Mouse (Mus musculus) MEL (cell line): ENCODE measurements at regions not wholly inside any gene's neighbourhood (a gene's known extent, or its start where the extent isn't known, plus 50 kb on each side); places are given as distances from the start of the nearest gene placed in this dataset.

Experiments used
- DNase-seq: peaks from one replicate; pipeline ENCODE4 v3.0.0; 2011; ENCODE audit warnings: low read depth, low spot score
- H3K27ac ChIP-seq: 2 replicates; pipeline ENCODE4 v1.5.1; 2012; ENCODE audit warnings: low read depth, mild to moderate bottlenecking, control low read depth, low read length, moderate library complexity; ENCODE audit not compliant: control insufficient read depth
- H3K27me3 ChIP-seq, 2 experiments: fragments of 150-350 bp in 1 of 2; sonication (generic) in 1 of 2; 2 replicates each; pipeline ENCODE4 v1.6.1; 2012; ENCODE audit warnings: low read length in 2 of 2, mild to moderate bottlenecking in 2 of 2, improper control_type of control experiment in 1 of 2, moderate library complexity in 1 of 2; ENCODE audit not compliant: insufficient read depth in 2 of 2, control insufficient read depth in 1 of 2
- H3K36me3 ChIP-seq, 2 experiments: 2 replicates each; pipeline ENCODE4 v1.6.1; 2012 to 2014; ENCODE audit warnings: low read length in 2 of 2, improper control_type of control experiment in 1 of 2, inconsistent platforms in 1 of 2, mild to moderate bottlenecking in 1 of 2; ENCODE audit not compliant: insufficient read depth in 2 of 2, control insufficient read depth in 1 of 2
- H3K4me1 ChIP-seq, 2 experiments: fragments of 150-350 bp in 1 of 2; sonication (generic) in 1 of 2; 2 replicates each; pipeline ENCODE4 v1.6.1; 2012; ENCODE audit warnings: low read length in 2 of 2, improper control_type of control experiment in 1 of 2, mild to moderate bottlenecking in 1 of 2; ENCODE audit not compliant: insufficient read depth in 2 of 2, control insufficient read depth in 1 of 2
- H3K4me3 ChIP-seq, 2 experiments: fragments of 150-350 bp in 1 of 2; sonication (generic) in 1 of 2; 2 replicates each; pipeline ENCODE4 v1.5.1; 2012; ENCODE audit warnings: low read depth in 2 of 2, low read length in 2 of 2, mild to moderate bottlenecking in 2 of 2, moderate library complexity in 2 of 2, control low read depth in 1 of 2, improper control_type of control experiment in 1 of 2; ENCODE audit not compliant: control insufficient read depth in 1 of 2, insufficient read depth in 1 of 2
- H3K79me2 ChIP-seq: 2 replicates; pipeline ENCODE4 v1.6.1; 2012; ENCODE audit warnings: mild to moderate bottlenecking, low read length, moderate library complexity; ENCODE audit not compliant: control insufficient read depth, poor library complexity, insufficient read depth
- H3K9ac ChIP-seq: 2 replicates; pipeline ENCODE4 v1.6.1; 2012; ENCODE audit warnings: low read depth, mild to moderate bottlenecking, control low read depth, low read length, moderate library complexity; ENCODE audit not compliant: control insufficient read depth, poor library complexity, severe bottlenecking
- H3K9me3 ChIP-seq: fragments of 150-350 bp; sonication (generic); replicated peaks from 2 replicates; pipeline ENCODE4 v1.6.1; 2012; ENCODE audit warnings: mild to moderate bottlenecking, low read length, improper control_type of control experiment, moderate library complexity; ENCODE audit not compliant: insufficient read depth
- CHD2 ChIP-seq: IDR thresholded peaks from 2 replicates; pipeline ENCODE4 v1.6.1; 2011; ENCODE audit warnings: low read length, improper control_type of control experiment
- CTCF ChIP-seq, 3 experiments: IDR thresholded peaks in 2 of 3; conservative IDR thresholded peaks in 1 of 3; 2 replicates each; pipeline ENCODE4 v1.5.1; 2011 to 2012; ENCODE audit warnings: low read length in 3 of 3, low read depth in 2 of 3, mild to moderate bottlenecking in 2 of 3, improper control_type of control experiment in 1 of 3, inconsistent platforms in 1 of 3, mixed read lengths in 1 of 3, moderate library complexity in 1 of 3; ENCODE audit not compliant: control insufficient read depth in 1 of 3, insufficient read depth in 1 of 3, poor library complexity in 1 of 3, severe bottlenecking in 1 of 3
- GABPA ChIP-seq: IDR thresholded peaks from 2 replicates; pipeline ENCODE4 v1.6.1; 2012; ENCODE audit warnings: low read depth, mild to moderate bottlenecking, inconsistent platforms, low read length, improper control_type of control experiment, moderate library complexity
- GATA1 ChIP-seq: IDR thresholded peaks from 2 replicates; pipeline ENCODE4 v1.6.1; 2011; ENCODE audit warnings: low read depth, low read length, improper control_type of control experiment
- HCFC1 ChIP-seq: IDR thresholded peaks from 2 replicates; pipeline ENCODE4 v1.6.1; 2012; ENCODE audit warnings: low read depth, mild to moderate bottlenecking, inconsistent platforms, low read length, improper control_type of control experiment, moderate library complexity
- JUND ChIP-seq: IDR thresholded peaks from 2 replicates; pipeline ENCODE4 v1.6.1; 2011; ENCODE audit warnings: low read depth, mild to moderate bottlenecking, improper control_type of control experiment, low read length
- KAT2A ChIP-seq: conservative IDR thresholded peaks from 2 replicates; pipeline ENCODE4 v1.6.1; 2012; ENCODE audit warnings: low read depth, low read length, improper control_type of control experiment, inconsistent platforms
- MAFK ChIP-seq: IDR thresholded peaks from 2 replicates; pipeline ENCODE4 v1.6.1; 2011; ENCODE audit warnings: low read depth, mild to moderate bottlenecking, low read length, improper control_type of control experiment, borderline replicate concordance
- MEF2A ChIP-seq: IDR thresholded peaks from 2 replicates; pipeline ENCODE4 v1.6.1; 2014; ENCODE audit warnings: low read depth, mild to moderate bottlenecking, inconsistent platforms, low read length, improper control_type of control experiment; ENCODE audit not compliant: poor library complexity, insufficient replicate concordance, severe bottlenecking; ENCODE audit errors: extremely low read depth
- MXI1 ChIP-seq: IDR thresholded peaks from 2 replicates; pipeline ENCODE4 v1.6.1; 2011; ENCODE audit warnings: mild to moderate bottlenecking, low read depth, low read length, improper control_type of control experiment
- MYB ChIP-seq: IDR thresholded peaks from 2 replicates; pipeline ENCODE4 v1.6.1; 2011; ENCODE audit warnings: mild to moderate bottlenecking, low read depth, low read length, improper control_type of control experiment
- MYC ChIP-seq: IDR thresholded peaks from 2 replicates; pipeline ENCODE4 v1.6.1; 2011; ENCODE audit warnings: low read depth, mild to moderate bottlenecking, low read length, improper control_type of control experiment, moderate library complexity
- NELFE ChIP-seq: IDR thresholded peaks from 2 replicates; pipeline ENCODE4 v1.6.1; 2011; ENCODE audit warnings: low read depth, low read length, improper control_type of control experiment
- NRF1 ChIP-seq: IDR thresholded peaks from 2 replicates; pipeline ENCODE4 v1.6.1; 2014; ENCODE audit warnings: low read depth, mild to moderate bottlenecking, inconsistent platforms, low read length, improper control_type of control experiment, moderate library complexity; ENCODE audit not compliant: poor library complexity, insufficient read depth, severe bottlenecking
- POLR2A ChIP-seq, 2 experiments: IDR thresholded peaks; 2 replicates each; pipeline ENCODE4 v1.6.1; 2011 to 2012; ENCODE audit warnings: low read length in 2 of 2, mild to moderate bottlenecking in 2 of 2, control low read depth in 1 of 2, improper control_type of control experiment in 1 of 2, low read depth in 1 of 2, moderate library complexity in 1 of 2; ENCODE audit not compliant: control insufficient read depth in 1 of 2, insufficient read depth in 1 of 2, poor library complexity in 1 of 2
- POLR2AphosphoS2 ChIP-seq: IDR thresholded peaks from 2 replicates; pipeline ENCODE4 v1.6.1; 2011; ENCODE audit warnings: low read length, improper control_type of control experiment
- RCOR1 ChIP-seq: IDR thresholded peaks from 2 replicates; pipeline ENCODE4 v1.6.1; 2012; ENCODE audit warnings: low read depth, mild to moderate bottlenecking, inconsistent platforms, low read length, improper control_type of control experiment
- SIN3A ChIP-seq: IDR thresholded peaks from 2 replicates; pipeline ENCODE4 v1.6.1; 2012; ENCODE audit warnings: low read length, improper control_type of control experiment, inconsistent platforms
- SMC3 ChIP-seq: IDR thresholded peaks from 2 replicates; pipeline ENCODE4 v1.6.1; 2011; ENCODE audit warnings: low read depth, low read length, improper control_type of control experiment
- TAL1 ChIP-seq: IDR thresholded peaks from 2 replicates; pipeline ENCODE4 v1.6.1; 2012; ENCODE audit warnings: mild to moderate bottlenecking, inconsistent platforms, low read length, moderate library complexity, mixed read lengths
- TBP ChIP-seq: IDR thresholded peaks from 2 replicates; pipeline ENCODE4 v1.8.0; 2011; ENCODE audit warnings: low read depth, low read length, improper control_type of control experiment
- UBTF ChIP-seq: IDR thresholded peaks from 2 replicates; pipeline ENCODE4 v1.6.1; 2012; ENCODE audit warnings: low read depth, mild to moderate bottlenecking, inconsistent platforms, low read length, improper control_type of control experiment, moderate library complexity, borderline replicate concordance; ENCODE audit not compliant: insufficient read depth
- USF1 ChIP-seq: IDR thresholded peaks from 2 replicates; pipeline ENCODE4 v1.6.1; 2014; ENCODE audit warnings: low read depth, mild to moderate bottlenecking, inconsistent platforms, low read length, improper control_type of control experiment, moderate library complexity
- ZC3H11A ChIP-seq: IDR thresholded peaks from 2 replicates; pipeline ENCODE4 v1.6.1; 2012; ENCODE audit warnings: low read depth, mild to moderate bottlenecking, inconsistent platforms, low read length, improper control_type of control experiment

GRCm38 (mm10) chr12:92823090-92823786 lies 974.3 kb upstream of the Sel1l start:
- DNase-seq = no peak

GRCm38 (mm10) chr12:92818610-92819009 lies 969.7 kb upstream of the Sel1l start:
- TF ChIP-seq NRF1 (no peak), POLR2A (IDR thresholded peaks at IDR 0.05; ENCODE audit: control insufficient read depth in 1 of 2, insufficient read depth in 1 of 2, low read depth in 1 of 2, low read length in 2 of 2, poor library complexity in 1 of 2) (no peak), GATA1 (no peak), TBP (no peak), GABPA (no peak), KAT2A (no peak), TAL1 (no peak), ZC3H11A (no peak), MYC (no peak), USF1 (no peak), SIN3A (no peak)

More at GRCm38 (mm10) chr12:92823090-92823786, 974.3 kb upstream of the Sel1l start:
- Histone ChIP-seq H3K27me3 (no peaks in the 10 kb centered on the region), H3K36me3 (no peaks in the 10 kb centered on the region), H3K79me2 (no peaks in the 10 kb centered on the region), H3K9me3 (no peaks in the 10 kb centered on the region), H3K4me3 (no peak overlapping the region), H3K4me1 (no peaks in the 10 kb centered on the region), H3K27ac (no peak overlapping the region), H3K9ac (no peak overlapping the region)
- no peak for TF ChIP-seq HCFC1
- TF ChIP-seq ZC3H11A = no peak
- TF ChIP-seq JUND = no peak
- no peak for TF ChIP-seq SMC3
- TF ChIP-seq MAFK = no peak

GRCm38 (mm10) chr12:92801121-92801520 lies 952.2 kb upstream of the Sel1l start:
- DNase-seq = no peak
- H3K4me3 ChIP-seq = no peak overlapping the region
- no peaks in the 10 kb centered on the region for H3K36me3 ChIP-seq
- H3K9ac ChIP-seq = no peak overlapping the region
- no peak overlapping the region for H3K27ac ChIP-seq
- H3K79me2 ChIP-seq = no peaks in the 10 kb centered on the region
- H3K4me1 ChIP-seq = no peaks in the 10 kb centered on the region
- no peak for TF ChIP-seq RCOR1
- no peak for TF ChIP-seq CHD2
- TF ChIP-seq MAFK = no peak
- no peak for TF ChIP-seq USF1
- no peak for TF ChIP-seq MXI1
- no peak for TF ChIP-seq POLR2AphosphoS2
- no peak for TF ChIP-seq KAT2A
- TF ChIP-seq POLR2A (IDR thresholded peaks at IDR 0.05; ENCODE audit: control insufficient read depth in 1 of 2, insufficient read depth in 1 of 2, low read depth in 1 of 2, low read length in 2 of 2, poor library complexity in 1 of 2) = no peak
- no peak for TF ChIP-seq NELFE
- TF ChIP-seq NRF1 = no peak
- TF ChIP-seq MYB = no peak
- no peak for TF ChIP-seq UBTF
- no peak for TF ChIP-seq TBP
- TF ChIP-seq SMC3 = no peak
- TF ChIP-seq MYC = no peak
- no peak for TF ChIP-seq MEF2A
- TF ChIP-seq JUND = no peak
- TF ChIP-seq CTCF (IDR thresholded peaks at IDR 0.05 in 2 of 3, conservative IDR thresholded peaks at IDR 0.05 in 1 of 3; ENCODE audit: control insufficient read depth in 1 of 3, insufficient read depth in 1 of 3, low read depth in 2 of 3, low read length in 3 of 3, poor library complexity in 1 of 3, severe bottlenecking in 1 of 3) = no peak
- no peaks in the 10 kb centered on the region for H3K27me3 ChIP-seq
- H3K9me3 ChIP-seq = no peaks in the 10 kb centered on the region

More at GRCm38 (mm10) chr12:92818610-92819009, 969.7 kb upstream of the Sel1l start:
- Histone ChIP-seq H3K79me2 (no peaks in the 10 kb centered on the region), H3K36me3 (no peaks in the 10 kb centered on the region), H3K27ac (no peak overlapping the region), H3K9ac (no peak overlapping the region), H3K4me3 (no peak overlapping the region), H3K4me1 (no peaks in the 10 kb centered on the region), H3K9me3 (no peaks in the 10 kb centered on the region), H3K27me3 (no peaks in the 10 kb centered on the region)
- no peak for DNase-seq
